Mouse (Mus musculus) layer of hippocampus, adult 2 months (tissue): ENCODE data around the gene R3hdml. TPM values are rescaled to one million over a fixed set of nuclear protein-coding genes. Genes with fewer than 3 reads are reported as not detected.
"Not testable (repeated sequence)": the region's sequence is repeated elsewhere in the genome, so short reads cannot be mapped to it uniquely, and the experiment has no call there.

Source experiments
- DNase-seq, 2 experiments: peaks; one replicate each; pipeline ENCODE4 v3.0.0; 2022; ENCODE audit warnings: low spot score in 2 of 2
- H3K27ac ChIP-seq: fragments of 200-600 bp; 2 replicates; pipeline ENCODE4 v1.8.1; 2022
- H3K4me3 ChIP-seq: fragments of 200-600 bp; 2 replicates; pipeline ENCODE4 v1.8.1; 2022; ENCODE audit warnings: mild to moderate bottlenecking
- CTCF ChIP-seq: fragments of 200-600 bp; conservative IDR thresholded peaks from 2 replicates; pipeline ENCODE4 v1.8.1; 2022; ENCODE audit warnings: antibody characterized with exemption, mild to moderate bottlenecking, moderate library complexity
- long read RNA-seq, 2 experiments: library from polyadenylated mRNA; stranded (forward); transcript quantifications; one replicate each; pipeline ENCODE4 v2.0.0; 2021; ENCODE audit warnings: borderline mapping rate in 2 of 2
- total RNA-seq, 2 experiments: library from RNA; stranded (reverse); gene quantifications; 2 replicates each; pipeline ENCODE4 v1.2.3; 2021

The R3hdml gene
- not detected for total RNA-seq
- long read RNA-seq, experiment 1, result 0 reads
- long read RNA-seq, experiment 2, result 0 reads

DNA sequence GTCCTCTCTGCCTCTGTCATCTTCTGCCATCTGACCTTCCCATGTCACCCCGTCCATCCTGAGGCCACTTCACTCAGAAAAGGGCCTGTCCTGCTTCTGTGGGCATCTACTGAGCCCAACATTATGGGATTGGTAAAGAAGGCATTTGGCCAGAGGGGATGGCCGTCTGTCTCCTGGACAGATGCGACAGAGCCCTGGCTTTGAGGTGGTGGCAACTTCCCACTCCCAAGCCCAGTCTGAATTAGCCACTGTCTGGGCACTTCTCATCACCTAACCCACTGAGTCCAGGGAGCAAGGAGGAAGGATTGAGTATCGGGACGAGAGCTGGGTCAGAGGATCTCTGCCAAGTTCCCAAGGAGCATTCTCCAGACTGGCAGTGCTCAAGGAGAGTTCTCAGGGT is at the start of gene R3hdml:
TSS of gene R3hdml (plus strand) at position 301 of the 400 bp plus-strand sequence.
- TF ChIP-seq CTCF, result no peak
- H3K4me3 ChIP-seq, result no peak within 1 kb of the TSS
- H3K27ac ChIP-seq, result no peak within 1 kb of the TSS
- DNase-seq, result no peak

DNA sequence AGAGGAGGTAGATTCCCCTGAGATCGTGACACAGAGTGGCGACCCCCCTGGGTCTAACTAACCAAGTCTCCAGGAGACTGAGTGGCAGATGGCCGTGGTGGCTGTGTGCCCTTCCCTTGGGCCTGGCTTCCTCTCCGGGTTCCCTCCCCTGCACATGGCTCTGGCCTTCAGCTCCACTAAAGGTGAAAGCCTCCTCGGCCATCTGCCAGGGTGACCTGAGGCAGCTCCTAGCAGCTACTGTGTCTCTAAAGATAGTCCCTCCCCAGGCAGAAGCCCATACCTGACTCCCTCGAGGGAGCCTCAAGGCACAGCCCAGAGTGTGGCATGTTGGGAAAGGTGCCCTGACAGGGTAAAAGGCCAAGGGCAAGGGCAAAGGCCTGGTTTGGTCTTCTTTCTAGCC is 48.6 kb upstream of the R3hdml start:
- DNase-seq, result no peak
- Histone ChIP-seq H3K4me3 (no peak overlapping the region), H3K27ac (0 out of 2 replicates have a peak overlapping the region, but pooled peaks have one; percentile 10)
- no peak for TF ChIP-seq CTCF

DNA sequence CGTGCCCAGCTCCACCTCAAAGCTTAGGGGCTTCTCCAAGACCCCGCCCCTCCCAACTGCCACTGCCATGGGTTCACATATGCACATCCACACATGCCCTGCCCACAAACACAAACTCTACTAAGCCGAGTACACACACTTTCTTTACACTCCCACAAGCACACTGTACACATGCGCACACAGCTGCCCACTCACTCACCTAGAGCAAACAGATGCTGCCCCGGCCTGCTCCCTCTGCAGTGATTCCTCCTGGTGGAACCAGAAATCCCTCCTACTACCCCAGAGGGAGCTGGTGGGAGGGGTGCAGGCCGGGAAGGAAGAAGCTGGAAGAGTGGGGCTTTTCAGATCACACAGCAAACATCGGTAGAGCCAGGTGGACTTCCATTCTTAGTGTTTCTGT is 48.1 kb upstream of the R3hdml start:
- no peak for TF ChIP-seq CTCF
- no peak for DNase-seq
- Histone ChIP-seq H3K4me3 (no peak overlapping the region), H3K27ac (no peak overlapping the region)

DNA sequence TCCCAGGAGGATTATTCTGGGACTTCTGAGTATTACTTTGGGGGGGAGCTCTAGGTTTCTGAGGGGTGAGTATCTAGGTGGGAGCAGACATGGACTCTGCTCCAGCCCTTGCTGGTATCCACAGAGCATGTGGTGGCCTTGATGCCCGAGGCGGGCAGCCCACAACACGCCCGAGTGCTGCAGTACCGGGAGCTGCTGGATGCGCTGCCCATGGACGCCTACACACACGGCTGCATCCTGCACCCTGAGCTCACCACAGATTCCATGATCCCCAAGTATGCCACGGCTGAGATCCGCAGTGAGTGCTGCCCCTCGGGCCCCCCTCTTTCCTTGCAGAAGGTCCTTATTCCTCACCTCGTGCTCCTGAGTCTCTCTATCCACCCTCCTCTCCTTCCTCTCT is 44.7 kb upstream of the R3hdml start:
- H3K4me3 ChIP-seq, result no peak overlapping the region
- no peak overlapping the region for H3K27ac ChIP-seq
- DNase-seq, result no peak
- TF ChIP-seq CTCF, result no peak

DNA sequence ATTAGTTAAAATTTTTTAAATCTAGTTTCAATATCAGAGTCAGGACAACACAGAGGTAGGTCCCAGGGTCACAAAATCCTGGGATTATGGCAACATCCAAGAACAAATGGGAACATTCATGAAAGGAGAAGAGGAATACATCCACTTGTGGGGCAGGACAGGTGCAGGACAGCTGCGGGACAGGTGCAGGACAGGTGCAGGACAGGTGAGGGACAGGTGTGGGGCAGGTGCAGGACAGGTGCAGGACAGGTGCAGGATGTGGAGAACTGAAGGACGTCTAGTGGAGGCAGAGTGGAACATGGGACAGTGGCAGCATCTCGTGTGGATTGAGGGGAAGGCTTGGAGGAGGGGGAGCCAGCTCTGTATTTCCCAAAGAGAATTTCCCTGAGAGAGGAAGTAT is 42.8 kb upstream of the R3hdml start:
- no peak for DNase-seq
- TF ChIP-seq CTCF, result no peak
- H3K4me3 ChIP-seq, result no peak overlapping the region
- H3K27ac ChIP-seq, result no peak overlapping the region

DNA sequence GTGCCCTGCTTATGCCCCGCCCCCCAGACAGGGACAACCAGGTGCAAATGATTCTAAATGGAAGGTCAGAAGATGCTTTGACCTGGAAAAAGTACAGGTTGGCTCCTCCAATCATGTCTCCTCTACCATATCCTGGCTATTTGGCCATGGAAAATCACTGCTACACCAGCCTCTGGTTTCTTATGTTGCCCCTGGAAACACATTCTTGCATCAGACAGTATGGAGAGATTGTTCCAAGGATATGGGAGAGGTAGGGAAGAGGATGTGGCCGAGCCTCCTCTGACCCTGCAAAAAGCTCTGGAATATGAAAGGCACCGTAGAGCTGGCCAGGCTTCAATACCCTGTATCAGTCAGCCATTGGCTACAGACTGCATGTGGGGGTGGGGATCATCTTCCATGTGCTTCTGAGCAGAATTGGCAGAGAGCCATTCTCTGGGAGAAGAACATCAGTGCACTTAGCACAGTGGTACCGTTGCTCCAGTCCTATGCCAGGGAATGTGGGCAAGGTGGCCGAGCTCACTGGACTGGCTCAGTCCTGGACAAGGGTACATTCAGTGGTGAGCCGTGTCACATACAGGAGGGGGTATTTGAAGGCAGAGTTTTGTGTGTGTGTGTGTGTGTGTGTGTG is 41.3 kb upstream of the R3hdml start:
- TF ChIP-seq CTCF, result no peak
- Histone ChIP-seq H3K4me3 (no peak overlapping the region), H3K27ac (peak overlapping the region; percentile 59; the same call in 1 of the 2 replicates)
- DNase-seq, result peak; percentile 58 to 77

DNA sequence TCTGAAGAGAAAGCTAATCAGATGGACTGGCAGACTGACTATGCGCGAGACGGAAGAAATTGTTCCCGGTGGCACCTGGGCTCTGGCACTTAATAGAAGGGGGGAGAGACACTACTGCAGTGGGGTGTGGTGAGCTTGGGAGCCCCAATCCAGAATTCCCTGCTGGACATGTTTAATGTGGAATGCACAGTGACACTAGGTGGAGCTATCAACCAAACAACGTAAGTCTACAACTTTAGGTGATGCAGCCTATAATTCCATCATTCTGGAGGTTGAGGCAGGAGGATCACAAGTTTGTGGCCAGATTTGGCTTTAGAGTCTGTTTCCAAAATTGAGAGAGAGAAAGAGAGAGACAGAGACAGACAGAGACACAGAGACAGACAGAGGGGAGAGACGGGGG is 39.4 kb upstream of the R3hdml start:
- H3K4me3 ChIP-seq, result no peak overlapping the region
- peak; percentile 67 for TF ChIP-seq CTCF
- H3K27ac ChIP-seq, result no peak overlapping the region
- no peak for DNase-seq

DNA sequence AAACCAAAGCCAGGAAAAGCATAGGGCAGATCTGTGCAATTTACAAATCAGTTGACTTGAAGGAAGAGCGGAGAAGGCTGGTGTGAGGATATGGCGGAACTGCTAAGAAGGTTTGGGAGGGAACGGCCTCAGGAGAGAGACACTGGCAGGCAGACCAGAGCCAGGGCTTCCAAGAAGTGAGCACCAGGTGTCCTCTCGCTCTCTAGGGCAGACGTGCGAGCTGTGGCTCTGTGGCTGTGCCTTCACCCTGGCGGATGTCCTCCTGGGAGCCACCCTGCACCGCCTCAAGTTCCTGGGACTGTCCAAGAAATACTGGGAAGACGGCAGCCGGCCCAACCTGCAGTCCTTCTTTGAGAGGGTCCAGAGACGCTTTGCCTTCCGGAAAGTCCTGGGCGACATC is 38.7 kb upstream of the R3hdml start:
- no peak for DNase-seq
- Histone ChIP-seq H3K4me3 (no peak overlapping the region), H3K27ac (no peak overlapping the region)
- no peak for TF ChIP-seq CTCF

DNA sequence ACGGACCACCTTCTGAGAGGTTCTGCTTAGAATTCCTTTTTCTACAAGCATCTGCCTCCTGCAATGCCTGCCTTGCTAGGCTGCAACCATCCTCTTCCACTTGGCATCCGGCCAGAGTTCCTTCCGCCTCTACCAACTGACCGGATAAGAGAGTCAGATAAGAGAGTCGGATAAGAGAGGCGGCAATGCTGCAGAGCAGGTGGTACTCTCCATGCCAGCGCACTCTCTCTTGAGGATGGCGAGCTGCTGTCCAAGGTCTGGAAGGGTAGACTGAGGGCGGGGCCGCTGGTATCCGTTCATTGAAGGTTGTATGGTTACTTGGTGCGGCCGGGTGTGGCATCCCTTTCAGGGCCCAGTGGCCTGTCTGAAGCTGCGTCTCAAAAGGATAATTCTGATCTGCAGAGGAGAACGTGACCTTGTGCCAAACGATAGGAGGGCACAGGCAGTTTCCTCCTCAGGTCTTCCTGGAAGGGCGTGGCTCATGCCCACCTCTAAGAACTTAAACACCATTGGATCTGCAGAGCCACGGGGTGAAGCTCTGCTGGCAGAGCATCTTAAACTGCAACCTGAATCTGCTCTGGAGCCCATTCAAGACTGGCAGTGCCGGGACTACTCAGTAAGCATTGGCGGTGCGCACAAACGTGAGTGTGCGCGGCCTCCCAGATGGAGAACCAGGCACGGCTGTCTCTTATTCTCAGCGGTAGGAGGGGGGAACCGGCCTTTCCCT is 33.4 kb upstream of the R3hdml start:
- H3K27ac ChIP-seq, result no peak overlapping the region; the same call in 1 of the 2 replicates
- no peak overlapping the region for H3K4me3 ChIP-seq
- no peak for DNase-seq
- TF ChIP-seq CTCF, result no peak

DNA sequence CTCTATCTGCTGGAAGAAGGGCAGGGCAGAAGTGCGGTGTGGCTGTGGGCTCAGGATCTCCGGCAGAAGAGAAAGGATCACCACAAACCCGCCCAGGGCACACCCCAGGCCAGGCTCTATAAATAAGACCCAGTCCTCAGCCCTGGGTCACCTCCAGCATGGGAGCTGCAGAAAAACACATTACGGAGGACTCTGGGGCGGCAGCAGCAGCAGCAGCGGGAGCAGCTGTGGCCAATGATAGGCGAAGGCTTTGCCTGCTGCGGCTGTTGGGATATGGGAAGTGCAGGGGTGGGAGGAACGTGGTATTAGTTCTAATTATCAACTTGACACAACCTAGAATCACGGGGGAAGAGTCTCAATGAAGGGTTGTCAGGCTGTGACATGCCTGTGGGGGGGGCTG is 32.7 kb upstream of the R3hdml start:
- Histone ChIP-seq H3K27ac (no peak overlapping the region; the same call in 1 of the 2 replicates), H3K4me3 (no peak overlapping the region; the same call in 1 of the 2 replicates)
- no peak for DNase-seq
- TF ChIP-seq CTCF, result no peak

DNA sequence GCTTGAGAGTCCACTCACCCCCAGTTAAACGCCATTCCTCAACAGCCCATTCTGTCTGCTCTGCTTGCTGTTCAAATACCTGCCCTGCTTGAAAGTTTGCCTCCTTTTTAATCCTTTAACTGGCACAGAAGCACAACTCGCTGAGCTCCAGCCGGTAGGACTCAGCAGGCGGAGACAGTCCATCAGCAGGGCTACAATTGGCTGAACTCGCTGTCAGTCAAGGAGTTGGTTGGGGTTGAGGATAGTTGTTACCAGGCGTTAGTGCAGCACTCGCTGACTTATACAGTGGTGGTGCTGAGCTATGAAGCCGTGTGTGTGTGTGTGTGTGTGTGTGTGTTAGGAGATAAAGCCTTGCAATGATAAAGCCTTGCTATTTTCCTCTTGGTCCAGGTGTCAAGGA is 31.5 kb upstream of the R3hdml start:
- no peak overlapping the region for H3K27ac ChIP-seq
- no peak for DNase-seq
- no peak overlapping the region for H3K4me3 ChIP-seq
- TF ChIP-seq CTCF, result no peak

DNA sequence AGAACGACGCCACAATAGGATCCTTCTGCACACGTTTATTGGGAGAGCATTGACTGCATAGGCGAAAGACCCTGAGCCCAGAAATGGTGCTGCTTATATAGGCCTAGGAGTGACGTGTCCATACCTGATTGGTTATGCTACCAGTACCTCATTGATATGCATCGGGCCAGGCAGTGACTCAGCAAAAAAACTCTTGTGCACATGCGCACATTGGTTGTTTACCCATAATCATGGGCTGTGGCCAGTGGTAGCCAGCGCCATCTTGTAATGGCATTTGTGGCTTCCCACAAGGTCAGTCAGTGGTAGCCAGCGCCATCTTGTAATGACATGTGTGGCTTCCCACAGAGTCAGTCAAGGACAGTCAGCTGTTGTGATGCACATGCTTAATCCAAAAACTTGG is 30.8 kb upstream of the R3hdml start:
- not testable (repeated sequence) for H3K27ac ChIP-seq, H3K4me3 ChIP-seq, DNase-seq

DNA sequence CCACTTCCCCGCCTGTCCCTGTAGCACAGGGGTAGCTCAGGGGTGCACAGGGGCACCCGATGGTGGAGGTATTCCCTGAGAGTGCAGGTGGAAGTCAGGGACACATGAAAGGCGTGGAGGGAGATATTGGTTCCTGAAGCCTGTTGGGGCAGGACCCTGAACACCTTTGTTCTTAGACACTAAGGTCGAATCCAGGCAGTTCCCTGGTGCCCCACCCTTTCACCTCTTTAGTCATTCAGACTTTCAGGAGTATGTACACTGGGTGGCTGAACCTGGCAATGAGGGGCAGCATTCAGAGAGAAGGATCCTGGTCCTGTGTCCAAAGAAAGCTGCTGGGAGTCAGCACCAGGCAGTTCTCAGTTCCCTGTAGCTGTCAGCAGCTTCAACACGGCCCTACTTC is 29.7 kb upstream of the R3hdml start:
- H3K27ac ChIP-seq, result no peak overlapping the region
- H3K4me3 ChIP-seq, result no peak overlapping the region
- DNase-seq, result no peak
- no peak for TF ChIP-seq CTCF

DNA sequence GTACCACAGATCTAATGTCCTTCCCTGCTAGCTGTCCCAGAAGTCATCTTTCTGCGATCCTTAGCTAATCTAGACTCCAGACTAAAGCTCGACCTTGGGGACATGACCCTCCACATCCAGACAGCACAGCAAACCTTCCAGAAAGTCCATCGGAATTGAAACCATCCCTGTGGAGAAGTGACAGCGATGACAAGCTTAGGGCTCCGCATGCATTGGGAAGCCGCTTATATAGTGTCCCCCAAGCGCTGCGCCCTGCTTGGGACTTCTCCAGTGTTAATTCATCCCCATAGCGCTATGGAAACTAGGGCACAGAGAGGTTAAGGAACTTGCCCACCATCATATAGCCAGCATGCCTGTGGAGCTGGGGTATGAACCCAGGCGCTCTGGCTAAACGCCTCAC is 29.3 kb upstream of the R3hdml start:
- DNase-seq, result no peak
- TF ChIP-seq CTCF, result no peak

More for the DNA sequence above, 29.3 kb upstream of the R3hdml start:
- H3K4me3 ChIP-seq, result no peak overlapping the region
- no peak overlapping the region for H3K27ac ChIP-seq
